Mouse (Mus musculus) forebrain, embryonic 11.5 days (tissue): ENCODE results near the gene Adra2b. TPM values are rescaled to one million over a fixed set of nuclear protein-coding genes. Genes with fewer than 3 reads are reported as not detected.

Experiments used
- ATAC-seq: fragments of 200-750 bp; cut with Nextera tagmentation; replicated peaks from 2 replicates; pipeline ENCODE4 v1.8.0; 2017; ENCODE audit warnings: moderate TSS enrichment; ENCODE audit not compliant: low FRiP score
- DNase-seq: peaks from one replicate; pipeline ENCODE4 v3.0.0-alpha.2; 2017; ENCODE audit warnings: low spot score
- H3K27ac ChIP-seq: fragments of 300-500 bp; sonication (generic); 2 replicates; pipeline ENCODE4 v1.5.1; 2014; ENCODE audit warnings: low read depth, low read length
- H3K27me3 ChIP-seq: fragments of 300-500 bp; sonication (generic); 2 replicates; pipeline ENCODE4 v1.6.1; 2014; ENCODE audit warnings: mild to moderate bottlenecking, low read length, mixed read lengths; ENCODE audit not compliant: control insufficient read depth, insufficient read depth
- H3K36me3 ChIP-seq: fragments of 300-500 bp; sonication (generic); 2 replicates; pipeline ENCODE4 v1.6.1; 2014; ENCODE audit warnings: mild to moderate bottlenecking, low read length, moderate library complexity, mixed read lengths; ENCODE audit not compliant: control insufficient read depth, insufficient read depth
- H3K4me1 ChIP-seq: fragments of 300-500 bp; sonication (generic); replicated peaks from 2 replicates; pipeline ENCODE4 v1.6.1; 2014; ENCODE audit warnings: low read length, mixed read lengths; ENCODE audit not compliant: control insufficient read depth, insufficient read depth
- H3K4me2 ChIP-seq: fragments of 300-500 bp; sonication (generic); 2 replicates; pipeline ENCODE4 v1.6.1; 2014; ENCODE audit warnings: low read depth, mild to moderate bottlenecking, low read length, moderate library complexity, mixed read lengths; ENCODE audit not compliant: severe bottlenecking
- H3K4me3 ChIP-seq: fragments of 300-500 bp; sonication (generic); 2 replicates; pipeline ENCODE4 v1.5.1; 2014; ENCODE audit warnings: low read depth, low read length
- H3K9ac ChIP-seq: fragments of 300-500 bp; sonication (generic); 2 replicates; pipeline ENCODE4 v1.6.1; 2014; ENCODE audit warnings: low read length
- H3K9me3 ChIP-seq: fragments of 300-500 bp; sonication (generic); 2 replicates; pipeline ENCODE4 v1.6.1; 2016; ENCODE audit warnings: low read length, mixed read lengths; ENCODE audit not compliant: control insufficient read depth
- WGBS: fragments of 180-500 bp; shearing (Covaris S2); extraction: QIAGEN DNeasy Blood & Tissue Kit; methylation state at CpG from one replicate; pipeline ENCODE4 v1.1.7; 2014; 5-methylcytosine and 5-hydroxymethylcytosine counted together
- polyA plus RNA-seq: library from polyadenylated mRNA; unstranded; fragments of >200 nt; fragmentation: Nextera tagmentation; extraction: Ambion mirVana; gene quantifications from 2 replicates; pipeline ENCODE4 v1.2.1, GENCODE M21; 2014

Adra2b gene
- polyA plus RNA-seq, 1 experiment from 2014 or later: 3.4 TPM

GRCm38 (mm10) chr2:127372082-127372481, 9.1 kb downstream of the Adra2b start:
- Histone ChIP-seq H3K9me3 (no peaks in the 10 kb centered on the region), H3K27me3 (no peaks in the 10 kb centered on the region; the same call in 1 of the 2 replicates), H3K36me3 (no peaks in the 10 kb centered on the region), H3K4me3 (no peak overlapping the region), H3K9ac (no peak overlapping the region), H3K4me2 (no peak overlapping the region), H3K27ac (no peak overlapping the region), H3K4me1 (no peaks in the 10 kb centered on the region)
- DNase-seq: no peak
- 83% methylated on average over 2 of the region's 2 CpGs for WGBS
- no peak for ATAC-seq

- no peaks in the 10 kb centered on the region for H3K4me1 ChIP-seq
- no peaks in the 10 kb centered on the region for H3K36me3 ChIP-seq
- no peak overlapping the region for H3K27ac ChIP-seq
- H3K27me3 ChIP-seq: no peaks in the 10 kb centered on the region
- no peaks in the 10 kb centered on the region for H3K9me3 ChIP-seq
- DNase-seq (no peak), ATAC-seq (no peak)
- 90% methylated on average over 3 of the region's 3 CpGs for WGBS
- no peak overlapping the region for H3K4me3 ChIP-seq
- H3K4me2 ChIP-seq: no peak overlapping the region
- H3K9ac ChIP-seq: no peak overlapping the region
Observed at GRCm38 (mm10) chr2:127374131-127374530, 11.1 kb downstream of the Adra2b start.

GRCm38 (mm10) chr2:127375087-127375486, 12.1 kb downstream of the Adra2b start:
- no peak overlapping the region for H3K4me3 ChIP-seq
- DNase-seq (no peak), ATAC-seq (no peak)
- no peaks in the 10 kb centered on the region for H3K9me3 ChIP-seq
- no peak overlapping the region for H3K4me2 ChIP-seq
- WGBS: 84% methylated on average over 3 of the region's 3 CpGs
- H3K4me1 ChIP-seq: no peaks in the 10 kb centered on the region
- no peaks in the 10 kb centered on the region for H3K27me3 ChIP-seq
- no peaks in the 10 kb centered on the region for H3K36me3 ChIP-seq
- H3K9ac ChIP-seq: no peak overlapping the region
- H3K27ac ChIP-seq: no peak overlapping the region

GRCm38 (mm10) chr2:127375759-127376341, 12.8 kb downstream of the Adra2b start:
- H3K4me1 ChIP-seq: no peaks in the 10 kb centered on the region
- no peak overlapping the region for H3K4me2 ChIP-seq
- 59% methylated on average over 7 of the region's 7 CpGs for WGBS
- DNase-seq: no peak
- no peak overlapping the region for H3K4me3 ChIP-seq
- H3K9me3 ChIP-seq: no peaks in the 10 kb centered on the region
- H3K9ac ChIP-seq: no peak overlapping the region
- no peaks in the 10 kb centered on the region for H3K36me3 ChIP-seq
- H3K27ac ChIP-seq: no peak overlapping the region
- no peaks in the 10 kb centered on the region for H3K27me3 ChIP-seq
- ATAC-seq: no peak

GRCm38 (mm10) chr2:127376423-127377051, 13.5 kb downstream of the Adra2b start:
- Histone ChIP-seq H3K4me3 (no peak overlapping the region), H3K27ac (no peak overlapping the region), H3K4me2 (no peak overlapping the region), H3K9me3 (no peaks in the 10 kb centered on the region), H3K36me3 (no peaks in the 10 kb centered on the region), H3K4me1 (no peaks in the 10 kb centered on the region), H3K27me3 (no peaks in the 10 kb centered on the region), H3K9ac (no peak overlapping the region)
- WGBS: 79% methylated on average over 6 of the region's 6 CpGs
- no peak for DNase-seq
- no peak for ATAC-seq

GRCm38 (mm10) chr2:127377942-127378610, 15.1 kb downstream of the Adra2b start:
- ATAC-seq: 0 out of 2 replicates have a peak, but pooled peaks have one; percentile 30
- Histone ChIP-seq H3K4me2 (no peak overlapping the region), H3K27me3 (no peaks in the 10 kb centered on the region), H3K9me3 (no peaks in the 10 kb centered on the region), H3K36me3 (no peaks in the 10 kb centered on the region), H3K9ac (no peak overlapping the region), H3K4me3 (no peak overlapping the region), H3K4me1 (no peaks in the 10 kb centered on the region), H3K27ac (no peak overlapping the region)
- 68% methylated on average over 7 of the region's 7 CpGs for WGBS
- no peak for DNase-seq

- DNase-seq (no peak), ATAC-seq (no peak)
- Histone ChIP-seq H3K27me3 (no peaks in the 10 kb centered on the region), H3K36me3 (no peaks in the 10 kb centered on the region), H3K4me2 (no peak overlapping the region), H3K9me3 (no peaks in the 10 kb centered on the region), H3K9ac (no peak overlapping the region), H3K4me3 (no peak overlapping the region), H3K4me1 (no peaks in the 10 kb centered on the region), H3K27ac (no peak overlapping the region)
- 74% methylated on average over 7 of the region's 7 CpGs for WGBS
Observed at GRCm38 (mm10) chr2:127378611-127378990, 15.6 kb downstream of the Adra2b start.

- 89% methylated on average over 3 of the region's 3 CpGs for WGBS
- Histone ChIP-seq H3K9me3 (no peaks in the 10 kb centered on the region), H3K36me3 (no peaks in the 10 kb centered on the region), H3K27ac (no peak overlapping the region), H3K9ac (no peak overlapping the region), H3K4me3 (no peak overlapping the region), H3K4me2 (no peak overlapping the region), H3K4me1 (no peaks in the 10 kb centered on the region), H3K27me3 (no peaks in the 10 kb centered on the region)
- DNase-seq (no peak), ATAC-seq (no peak)
Observed at GRCm38 (mm10) chr2:127379250-127379649, 16.2 kb downstream of the Adra2b start.
